Mouse (Mus musculus): ENCODE data around the gene Sox10.

GRCm38 (mm10) chr15:79110031-79110430, 55.0 kb downstream of the Sox10 start:
- TF ChIP-seq CTCF (IDR thresholded peaks at IDR 0.05; ENCODE audit: insufficient read depth, low read depth, low read length) (no peak), POLR2A (IDR thresholded peaks at IDR 0.05; ENCODE audit: insufficient read depth, low read depth, low read length) (no peak)
